15 mouse cellular contexts compared by ENCODE assay signal in genomic region chr3:87087146-87087545, GRCm38 (mm10).
DNase-seq lines count a peak whose midpoint lies in the region; ATAC-seq and TF ChIP-seq lines count a peak whose summit lies in the region.
"Had no signal": no experiment of that assay in that cellular context is flagged by ENCODE, and none has a peak within 500 bp of the region (broad histone marks: within the 10 kb centered on the region; RNA-seq: fewer than 3 reads in every experiment).

No protein-coding gene starts in this region.

- intact Hi-C loops in gastrocnemius, adult 2 months (cut with DNase I) = loop anchor here (5.0 kb wide), 1 partner anchor 55 kb away; no protein-coding TSS in a partner anchor
- intact Hi-C loops in heart, postnatal 36 days (cut with DNase I) = loop anchor here (5.0 kb wide), 1 partner anchor 415 kb away; no protein-coding TSS in a partner anchor

- H3K4me1 ChIP-seq in intestine, embryonic 15.5 days (replicated peaks) = no peaks in the 10 kb centered on the region
- H3K4me1 ChIP-seq in intestine, embryonic 16.5 days (ENCODE audit: control insufficient read depth, insufficient read depth, low read length) = no peaks in the 10 kb centered on the region
- H3K4me1 ChIP-seq in midbrain, postnatal 0 days (ENCODE audit: insufficient read depth, low read length) = no peaks in the 10 kb centered on the region
- H3K4me1 ChIP-seq in midbrain, embryonic 14.5 days (ENCODE audit: control insufficient read depth, insufficient read depth, low read length) = no peaks in the 10 kb centered on the region
- H3K4me1 ChIP-seq: liver, embryonic 13.5 days had no signal

- peaks cover 8% of the 10 kb centered on the region; the same call in 1 of the 2 replicates for H3K36me3 ChIP-seq in intestine, embryonic 15.5 days
- H3K36me3 ChIP-seq in intestine, embryonic 16.5 days (ENCODE audit: control insufficient read depth, insufficient read depth, low read length) = peaks cover 5% of the 10 kb centered on the region; the same call in 1 of the 2 replicates
- H3K36me3 ChIP-seq in midbrain, postnatal 0 days (ENCODE audit: insufficient read depth, low read length) = peaks cover 20% of the 10 kb centered on the region
- H3K36me3 ChIP-seq in midbrain, embryonic 14.5 days (ENCODE audit: control insufficient read depth, insufficient read depth, low read length) = peaks cover 40% of the 10 kb centered on the region

- H3K4me3 ChIP-seq in intestine, embryonic 15.5 days (replicated peaks) = no peak overlapping the region
- no peak overlapping the region for H3K4me3 ChIP-seq in intestine, embryonic 16.5 days (ENCODE audit: low read length)
- no peak overlapping the region for H3K4me3 ChIP-seq in midbrain, postnatal 0 days (ENCODE audit: low read depth, low read length)
- H3K4me3 ChIP-seq in midbrain, embryonic 14.5 days (replicated peaks; ENCODE audit: low read depth, low read length) = no peak overlapping the region
- no peak overlapping the region for H3K4me3 ChIP-seq in gastrocnemius, adult 2 months
- H3K4me3 ChIP-seq: liver, embryonic 13.5 days; neural tube, embryonic 12.5 days had no signal

- peak; percentile 18; the same call in 1 of the 2 replicates for ATAC-seq in intestine, embryonic 15.5 days
- no peak for ATAC-seq in intestine, embryonic 16.5 days
- no peak for ATAC-seq in midbrain, postnatal 0 days (ENCODE audit: low FRiP score)
- ATAC-seq in midbrain, embryonic 14.5 days (ENCODE audit: low FRiP score, low TSS enrichment) = no peak
- ATAC-seq: CD4-positive, CD25-positive, alpha-beta regulatory T cell, adult 4 months; forebrain, embryonic 16.5 days; midbrain, embryonic 16.5 days had no signal

- H3K27ac ChIP-seq in intestine, embryonic 15.5 days = no peak overlapping the region
- no peak overlapping the region for H3K27ac ChIP-seq in intestine, embryonic 16.5 days (ENCODE audit: low read length)
- H3K27ac ChIP-seq in midbrain, postnatal 0 days (ENCODE audit: low read depth, low read length) = no peak overlapping the region
- H3K27ac ChIP-seq in midbrain, embryonic 14.5 days (replicated peaks; ENCODE audit: low read depth, low read length) = no peak overlapping the region
- 0 out of 2 replicates have a peak overlapping the region, but pooled peaks have one; percentile 20 for H3K27ac ChIP-seq in gastrocnemius, adult 2 months
- H3K27ac ChIP-seq: liver, embryonic 13.5 days; neural tube, embryonic 12.5 days had no signal

- TF ChIP-seq CTCF in midbrain, postnatal 0 days (IDR thresholded peaks at IDR 0.05) = no peak
- no peak for TF ChIP-seq CTCF in gastrocnemius, adult 2 months (IDR thresholded peaks at IDR 0.05)

- 61% methylated on average over 7 of the region's 7 CpGs for WGBS in intestine, embryonic 15.5 days
- 60% methylated on average over 7 of the region's 7 CpGs for WGBS in intestine, embryonic 16.5 days
- 53% methylated on average over 7 of the region's 7 CpGs for WGBS in midbrain, postnatal 0 days
- 56% methylated on average over 7 of the region's 7 CpGs for WGBS in midbrain, embryonic 14.5 days

- peak; percentile 46 for DNase-seq in midbrain, postnatal 0 days (ENCODE audit: low spot score)
- DNase-seq in midbrain, embryonic 14.5 days = no peak
- DNase-seq in gastrocnemius, adult 2 months = peak; percentile 68
- DNase-seq in heart, postnatal 36 days = peak; percentile 21 to 32
- no peak for DNase-seq in layer of hippocampus, adult 11-12 months (ENCODE audit: low spot score)
- DNase-seq: adrenal gland, postnatal 36 days; cerebellum, adult 9-11 months; liver, embryonic 13.5 days; thymus, adult 2 months had no signal

- H3K27me3 ChIP-seq in intestine, embryonic 15.5 days (replicated peaks) = no peaks in the 10 kb centered on the region
- H3K27me3 ChIP-seq in intestine, embryonic 16.5 days (replicated peaks; ENCODE audit: control insufficient read depth, insufficient read depth, low read length) = no peaks in the 10 kb centered on the region
- no peaks in the 10 kb centered on the region for H3K27me3 ChIP-seq in midbrain, postnatal 0 days (ENCODE audit: insufficient read depth, low read length)
- H3K27me3 ChIP-seq in midbrain, embryonic 14.5 days (ENCODE audit: control insufficient read depth, insufficient read depth, low read length) = no peaks in the 10 kb centered on the region
- H3K27me3 ChIP-seq: liver, embryonic 13.5 days; neural tube, embryonic 12.5 days had no signal

- H3K4me2 ChIP-seq in intestine, embryonic 15.5 days (replicated peaks) = no peak overlapping the region
- H3K4me2 ChIP-seq in intestine, embryonic 16.5 days (ENCODE audit: low read depth, low read length) = no peak overlapping the region
- H3K4me2 ChIP-seq in midbrain, postnatal 0 days (ENCODE audit: low read depth, low read length, poor library complexity, severe bottlenecking) = no peak overlapping the region
- H3K4me2 ChIP-seq in midbrain, embryonic 14.5 days (ENCODE audit: low read length) = no peak overlapping the region
- H3K4me2 ChIP-seq: liver, embryonic 13.5 days; neural tube, embryonic 12.5 days had no signal

- H3K9me3 ChIP-seq in intestine, embryonic 15.5 days = no peaks in the 10 kb centered on the region
- H3K9me3 ChIP-seq in intestine, embryonic 16.5 days (ENCODE audit: control insufficient read depth, low read length) = no peaks in the 10 kb centered on the region
- no peaks in the 10 kb centered on the region for H3K9me3 ChIP-seq in midbrain, postnatal 0 days (ENCODE audit: low read length)
- H3K9me3 ChIP-seq in midbrain, embryonic 14.5 days (ENCODE audit: control insufficient read depth, low read length) = no peaks in the 10 kb centered on the region
- H3K9me3 ChIP-seq: liver, embryonic 13.5 days; neural tube, embryonic 12.5 days had no signal

- H3K9ac ChIP-seq in intestine, embryonic 15.5 days = no peak overlapping the region
- no peak overlapping the region for H3K9ac ChIP-seq in intestine, embryonic 16.5 days (ENCODE audit: low read depth, low read length)
- H3K9ac ChIP-seq in midbrain, postnatal 0 days (replicated peaks; ENCODE audit: low read length, poor library complexity, severe bottlenecking) = no peak overlapping the region
- no peak overlapping the region for H3K9ac ChIP-seq in midbrain, embryonic 14.5 days (replicated peaks; ENCODE audit: low read length)
- H3K9ac ChIP-seq: liver, embryonic 13.5 days; neural tube, embryonic 12.5 days had no signal

Comparison
In these comparisons a context has a peak if more than half of its experiments do, and no peak if none do; other contexts are left out.
1. DNase-seq: peak in midbrain, postnatal 0 days (single experiment), gastrocnemius, adult 2 months (single experiment) and heart, postnatal 36 days (2 of 2); none in midbrain, embryonic 14.5 days (single experiment) and layer of hippocampus, adult 11-12 months (single experiment).